Mouse (Mus musculus) ovary, postnatal 36 days (tissue): ENCODE measurements around the gene Olfr853.

Source experiments
- DNase-seq: peaks from one replicate; pipeline ENCODE4 v3.0.0; 2022; ENCODE audit warnings: low spot score, mixed read lengths

The Olfr853 gene

GRCm38 (mm10) chr9:19540976-19541375 is at the start of gene Olfr853:
Olfr853 (minus strand) TSS chr9:19541076.
- no peak for DNase-seq

GRCm38 (mm10) chr9:19582317-19582716 is 41.4 kb upstream of the Olfr853 start, which contains the start of gene Olfr855:
Olfr855 (plus strand) TSS chr9:19582617.
- DNase-seq = no peak

GRCm38 (mm10) chr9:19567282-19567681 is 26.4 kb upstream of the Olfr853 start, which contains the start of gene Olfr854:
Olfr854 (minus strand) TSS chr9:19567382.
- DNase-seq = no peak

DNA sequence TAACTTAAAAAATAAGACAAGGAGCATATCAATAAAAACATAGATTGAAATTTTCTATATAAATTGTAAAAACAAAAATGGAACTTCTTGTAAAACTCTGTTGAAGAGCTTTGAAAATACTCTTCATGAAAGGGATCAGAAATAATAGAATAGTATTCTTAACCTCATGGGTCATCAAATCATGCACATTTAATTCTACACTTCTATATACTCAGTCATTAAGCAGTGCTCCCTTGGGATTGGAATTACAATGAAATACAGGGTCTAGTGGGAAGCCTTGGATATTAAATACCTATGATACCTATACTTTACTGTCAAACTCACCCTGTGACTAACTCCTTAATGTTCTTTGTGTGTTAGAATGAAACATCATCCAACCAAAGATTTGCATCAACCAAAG is 47.9 kb downstream of the Olfr853 start, which contains the start of gene Olfr851:
Olfr851 (plus strand) TSS at position 301 of the 400 bp plus-strand sequence.
- no peak for DNase-seq
